Mouse (Mus musculus): ENCODE measurements around the gene Rassf9. TPM values are rescaled to one million over a fixed set of nuclear protein-coding genes. Genes with fewer than 3 reads are reported as not detected.

Rassf9 gene
- polyA plus RNA-seq, 1 experiment from 2014 or later, result 0.22 TPM

DNA sequence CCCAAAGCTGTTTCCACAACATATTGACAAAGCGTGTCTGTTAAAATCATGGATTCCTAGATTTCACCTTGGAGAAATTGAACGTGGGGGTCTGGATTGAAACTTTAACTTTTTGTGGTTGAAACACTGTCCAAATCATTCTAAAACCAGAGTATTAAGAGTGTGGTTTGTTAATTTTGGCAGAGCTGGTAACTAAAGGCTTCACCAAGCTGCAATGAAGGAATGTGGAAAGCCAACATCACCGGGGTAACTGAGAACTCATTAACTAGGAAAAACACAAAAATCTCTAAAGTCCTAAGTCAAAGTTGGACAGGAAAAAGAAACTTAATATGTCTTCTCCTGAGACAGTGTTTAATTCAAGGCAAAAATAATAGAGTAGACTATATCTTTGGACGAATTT lies 41.9 kb downstream of the Rassf9 start:
- ATAC-seq (replicated peaks; ENCODE audit: low FRiP score), result no peak
- Histone ChIP-seq H3K9ac (ENCODE audit: low read depth, low read length) (no peak overlapping the region), H3K36me3 (ENCODE audit: control insufficient read depth, insufficient read depth, low read length) (no peaks in the 10 kb centered on the region), H3K4me3 (ENCODE audit: low read depth, low read length) (no peak overlapping the region), H3K27ac (ENCODE audit: low read depth, low read length) (no peak overlapping the region), H3K4me1 (replicated peaks; ENCODE audit: control insufficient read depth, insufficient read depth, low read length) (no peaks in the 10 kb centered on the region), H3K27me3 (replicated peaks; ENCODE audit: control insufficient read depth, insufficient read depth, low read length) (no peaks in the 10 kb centered on the region), H3K9me3 (ENCODE audit: control insufficient read depth, low read length) (no peaks in the 10 kb centered on the region), H3K4me2 (no peak overlapping the region)
- DNase-seq (ENCODE audit: low spot score), result no peak
- 64% methylated on average over 4 of the region's 4 CpGs for WGBS

GRCm38 (mm10) chr10:102562488-102562887 lies 50.5 kb downstream of the Rassf9 start:
- no peaks in the 10 kb centered on the region for H3K27me3 ChIP-seq (replicated peaks; ENCODE audit: control insufficient read depth, insufficient read depth, low read length)

GRCm38 (mm10) chr10:102577970-102578369 lies 65.9 kb downstream of the Rassf9 start:
- H3K4me1 ChIP-seq (replicated peaks; ENCODE audit: control insufficient read depth, insufficient read depth, low read length), result no peaks in the 10 kb centered on the region

More at GRCm38 (mm10) chr10:102562488-102562887, 50.5 kb downstream of the Rassf9 start:
- H3K36me3 ChIP-seq (ENCODE audit: control insufficient read depth, insufficient read depth, low read length), result no peaks in the 10 kb centered on the region
- no peak overlapping the region for H3K4me3 ChIP-seq (ENCODE audit: low read depth, low read length)
- no peak overlapping the region for H3K27ac ChIP-seq (ENCODE audit: low read depth, low read length)
- DNase-seq (ENCODE audit: low spot score), result no peak
- H3K4me1 ChIP-seq (replicated peaks; ENCODE audit: control insufficient read depth, insufficient read depth, low read length), result no peaks in the 10 kb centered on the region
- 56% methylated on average over 1 of the region's 1 CpGs for WGBS
- H3K9ac ChIP-seq (ENCODE audit: low read depth, low read length), result no peak overlapping the region
- H3K4me2 ChIP-seq, result no peak overlapping the region
- no peaks in the 10 kb centered on the region for H3K9me3 ChIP-seq (ENCODE audit: control insufficient read depth, low read length)
- no peak for ATAC-seq (replicated peaks; ENCODE audit: low FRiP score)

DNA sequence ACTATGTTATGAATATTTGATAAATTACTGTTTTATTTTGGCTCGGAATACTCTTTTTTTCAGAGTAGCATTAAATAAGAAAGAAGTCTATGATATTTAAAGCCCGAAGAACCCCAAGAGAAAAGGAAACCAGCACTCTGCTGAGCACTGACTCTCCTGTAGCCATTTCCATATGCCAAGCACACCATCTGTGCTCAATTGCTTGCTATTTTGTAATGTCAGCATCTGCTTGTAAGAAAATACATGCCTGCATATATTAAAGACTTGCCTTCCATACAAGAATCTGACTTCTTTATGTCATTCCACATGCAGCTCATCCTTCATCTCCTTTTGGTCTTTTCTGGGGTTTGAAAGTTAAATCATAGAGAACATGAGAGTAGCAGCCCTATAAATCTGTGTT lies 82.3 kb downstream of the Rassf9 start:
- Histone ChIP-seq H3K9ac (ENCODE audit: low read depth, low read length) (no peak overlapping the region), H3K4me2 (no peak overlapping the region), H3K9me3 (ENCODE audit: control insufficient read depth, low read length) (no peaks in the 10 kb centered on the region), H3K4me3 (ENCODE audit: low read depth, low read length) (no peak overlapping the region), H3K27me3 (replicated peaks; ENCODE audit: control insufficient read depth, insufficient read depth, low read length) (no peaks in the 10 kb centered on the region), H3K4me1 (replicated peaks; ENCODE audit: control insufficient read depth, insufficient read depth, low read length) (no peaks in the 10 kb centered on the region), H3K27ac (ENCODE audit: low read depth, low read length) (no peak overlapping the region), H3K36me3 (ENCODE audit: control insufficient read depth, insufficient read depth, low read length) (no peaks in the 10 kb centered on the region)
- WGBS, result 80% methylated on average over 2 of the region's 2 CpGs
- no peak for ATAC-seq (replicated peaks; ENCODE audit: low FRiP score)
- DNase-seq (ENCODE audit: low spot score), result no peak

More at GRCm38 (mm10) chr10:102577970-102578369, 65.9 kb downstream of the Rassf9 start:
- Histone ChIP-seq H3K9ac (ENCODE audit: low read depth, low read length) (no peak overlapping the region), H3K4me3 (ENCODE audit: low read depth, low read length) (no peak overlapping the region), H3K27ac (ENCODE audit: low read depth, low read length) (no peak overlapping the region), H3K27me3 (replicated peaks; ENCODE audit: control insufficient read depth, insufficient read depth, low read length) (no peaks in the 10 kb centered on the region), H3K9me3 (ENCODE audit: control insufficient read depth, low read length) (no peaks in the 10 kb centered on the region), H3K36me3 (ENCODE audit: control insufficient read depth, insufficient read depth, low read length) (no peaks in the 10 kb centered on the region), H3K4me2 (no peak overlapping the region)
- 84% methylated on average over 3 of the region's 3 CpGs for WGBS
- DNase-seq (ENCODE audit: low spot score), result no peak
- ATAC-seq (replicated peaks; ENCODE audit: low FRiP score), result no peak

Other genes with a start within 250 kb of the Rassf9 start
- 0.32 and 0.43 TPM in 2 replicates for gene Nts, start 21.7 kb upstream of the Rassf9 start, polyA plus RNA-seq (2014; fragmentation: Nextera tagmentation; extraction: Ambion mirVana)